Mouse (Mus musculus) kidney, embryonic 15.5 days (tissue): ENCODE measurements at regions not wholly inside any gene's neighbourhood (a gene's known extent, or its start where the extent isn't known, plus 50 kb on each side); places are given as distances from the start of the nearest gene placed in this dataset.
A peak's percentile ranks its signal among the peaks of the same experiment; 100 is the strongest.

Experiments
- microRNA-seq: library from miRNA; unstranded; fragments of <30 nt; microRNA quantifications from one replicate; pipeline ENCODE4, GENCODE M21; 2016

Small RNAs in the stretch of these regions (microRNA-seq; reads per million reads assigned to microRNA genes)
- 105 reads per million, percentile 57 among the genes with 10 or more reads in this experiment for gene Mir7j
